Mouse (Mus musculus): ENCODE results near the gene Fam229b. TPM values are rescaled to one million over a fixed set of nuclear protein-coding genes. Genes with fewer than 3 reads are reported as not detected.
A peak's percentile ranks its signal among the peaks of the same experiment; 100 is the strongest.

Gene Fam229b
- polyA plus RNA-seq, 1 experiment from 2014 or later: 40.0 TPM

GRCm38 (mm10) chr10:39142216-39142615, 8.5 kb upstream of the Fam229b start:
- H3K9ac ChIP-seq (replicated peaks; ENCODE audit: low read depth, low read length): no peak overlapping the region
- peaks cover 21% of the 10 kb centered on the region; the same call in 1 of the 2 replicates for H3K36me3 ChIP-seq (ENCODE audit: control insufficient read depth, insufficient read depth, low read length)
- 64% methylated on average over 12 of the region's 12 CpGs for WGBS
- H3K4me2 ChIP-seq (ENCODE audit: low read depth, low read length): no peak overlapping the region
- H3K27ac ChIP-seq (ENCODE audit: low read depth, low read length): no peak overlapping the region
- no peak for ATAC-seq (ENCODE audit: low read depth)
- no peaks in the 10 kb centered on the region for H3K27me3 ChIP-seq (ENCODE audit: control insufficient read depth, insufficient read depth, low read length)
- H3K4me1 ChIP-seq (ENCODE audit: control insufficient read depth, insufficient read depth, low read length): no peaks in the 10 kb centered on the region
- no peak overlapping the region for H3K4me3 ChIP-seq (ENCODE audit: low read depth, low read length)
- H3K9me3 ChIP-seq (ENCODE audit: control insufficient read depth, low read length): no peaks in the 10 kb centered on the region

DNA sequence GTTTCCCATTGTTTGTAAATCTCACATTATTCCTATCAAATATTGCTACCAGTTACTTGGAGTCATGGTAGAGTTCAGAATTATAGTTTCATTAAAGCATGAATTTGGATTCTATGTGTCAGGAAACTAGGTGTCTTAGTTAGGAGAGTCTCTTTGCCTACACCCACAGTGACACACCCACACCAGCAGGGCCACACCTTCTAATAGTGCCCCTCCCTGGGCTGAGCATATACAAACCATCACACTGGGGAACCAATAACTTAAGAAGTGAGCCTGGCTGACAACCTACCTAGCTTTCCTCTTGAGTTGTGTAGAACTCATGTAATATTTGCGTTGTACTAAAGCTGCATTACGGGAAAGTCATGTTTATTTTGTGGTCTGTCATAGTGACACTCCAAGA, 7.7 kb upstream of the Fam229b start:
- WGBS: 97% methylated on average over 2 of the region's 2 CpGs
- Histone ChIP-seq H3K27me3 (ENCODE audit: control insufficient read depth, insufficient read depth, low read length) (no peaks in the 10 kb centered on the region), H3K36me3 (ENCODE audit: control insufficient read depth, insufficient read depth, low read length) (peaks cover 21% of the 10 kb centered on the region; the same call in 1 of the 2 replicates), H3K27ac (ENCODE audit: low read depth, low read length) (no peak overlapping the region), H3K4me1 (ENCODE audit: control insufficient read depth, insufficient read depth, low read length) (no peaks in the 10 kb centered on the region), H3K9ac (replicated peaks; ENCODE audit: low read depth, low read length) (no peak overlapping the region), H3K4me2 (ENCODE audit: low read depth, low read length) (no peak overlapping the region), H3K9me3 (ENCODE audit: control insufficient read depth, low read length) (no peaks in the 10 kb centered on the region), H3K4me3 (ENCODE audit: low read depth, low read length) (no peak overlapping the region)
- ATAC-seq (ENCODE audit: low read depth): no peak

DNA sequence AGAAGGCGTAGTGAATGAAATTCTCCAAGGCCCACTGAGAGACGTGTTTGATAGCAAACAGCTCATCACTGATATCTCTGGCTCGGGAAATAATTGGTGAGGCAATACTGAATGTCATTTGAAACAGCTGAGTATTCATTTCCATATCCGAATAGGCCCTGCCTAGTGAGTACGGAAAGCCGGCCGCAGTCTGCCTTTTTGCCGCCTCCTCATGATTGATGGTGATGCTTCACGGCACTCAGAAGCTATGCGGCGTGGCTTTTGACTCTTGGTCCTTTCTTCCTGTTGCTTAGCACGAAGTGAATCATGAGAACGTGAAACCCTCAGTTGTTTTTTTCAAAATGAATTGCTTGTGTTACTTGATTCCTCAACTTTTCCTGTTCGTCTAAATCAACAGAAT, 7.1 kb upstream of the Fam229b start:
- no peak overlapping the region for H3K27ac ChIP-seq (ENCODE audit: low read depth, low read length)
- no peaks in the 10 kb centered on the region for H3K4me1 ChIP-seq (ENCODE audit: control insufficient read depth, insufficient read depth, low read length)
- WGBS: 27% methylated on average over 14 of the region's 14 CpGs
- no peak overlapping the region for H3K9ac ChIP-seq (replicated peaks; ENCODE audit: low read depth, low read length)
- H3K36me3 ChIP-seq (ENCODE audit: control insufficient read depth, insufficient read depth, low read length): peaks cover 17% of the 10 kb centered on the region; the same call in 1 of the 2 replicates
- H3K9me3 ChIP-seq (ENCODE audit: control insufficient read depth, low read length): no peaks in the 10 kb centered on the region
- no peak overlapping the region for H3K4me3 ChIP-seq (ENCODE audit: low read depth, low read length)
- no peaks in the 10 kb centered on the region for H3K27me3 ChIP-seq (ENCODE audit: control insufficient read depth, insufficient read depth, low read length)
- ATAC-seq (ENCODE audit: low read depth): no peak
- H3K4me2 ChIP-seq (ENCODE audit: low read depth, low read length): no peak overlapping the region

DNA sequence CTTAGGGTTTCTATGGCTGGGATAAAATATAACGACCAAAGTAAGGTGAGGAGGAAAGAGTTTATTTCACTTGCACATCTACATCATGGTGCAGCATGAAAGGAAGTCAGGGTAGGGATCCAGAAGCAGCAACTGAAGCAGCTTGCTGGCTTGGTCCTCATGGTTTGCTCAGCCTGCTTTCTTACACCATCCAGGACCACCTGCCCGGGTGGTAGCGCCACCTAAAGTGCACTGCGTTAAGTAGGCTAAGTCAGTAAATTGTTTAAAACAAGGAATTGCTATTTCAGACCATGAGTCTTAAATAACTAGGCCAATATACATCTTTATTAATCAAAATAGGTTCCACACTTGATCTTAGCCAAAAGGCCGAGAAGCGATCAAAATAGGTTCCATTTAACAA, 5.0 kb upstream of the Fam229b start:
- no peak for ATAC-seq (ENCODE audit: low read depth)
- no peak overlapping the region for H3K9ac ChIP-seq (replicated peaks; ENCODE audit: low read depth, low read length)
- no peak overlapping the region for H3K27ac ChIP-seq (ENCODE audit: low read depth, low read length)
- H3K4me2 ChIP-seq (ENCODE audit: low read depth, low read length): no peak overlapping the region
- no peaks in the 10 kb centered on the region for H3K4me1 ChIP-seq (ENCODE audit: control insufficient read depth, insufficient read depth, low read length)
- H3K36me3 ChIP-seq (ENCODE audit: control insufficient read depth, insufficient read depth, low read length): 0 out of 2 replicates have a peak, but pooled peaks cover 10% of the 10 kb centered on the region
- H3K4me3 ChIP-seq (ENCODE audit: low read depth, low read length): no peak overlapping the region
- no peaks in the 10 kb centered on the region for H3K27me3 ChIP-seq (ENCODE audit: control insufficient read depth, insufficient read depth, low read length)
- WGBS: 90% methylated on average over 6 of the region's 6 CpGs
- no peaks in the 10 kb centered on the region for H3K9me3 ChIP-seq (ENCODE audit: control insufficient read depth, low read length)

GRCm38 (mm10) chr10:39137766-39138165, 4.1 kb upstream of the Fam229b start:
- 98% methylated on average over 3 of the region's 3 CpGs for WGBS

DNA sequence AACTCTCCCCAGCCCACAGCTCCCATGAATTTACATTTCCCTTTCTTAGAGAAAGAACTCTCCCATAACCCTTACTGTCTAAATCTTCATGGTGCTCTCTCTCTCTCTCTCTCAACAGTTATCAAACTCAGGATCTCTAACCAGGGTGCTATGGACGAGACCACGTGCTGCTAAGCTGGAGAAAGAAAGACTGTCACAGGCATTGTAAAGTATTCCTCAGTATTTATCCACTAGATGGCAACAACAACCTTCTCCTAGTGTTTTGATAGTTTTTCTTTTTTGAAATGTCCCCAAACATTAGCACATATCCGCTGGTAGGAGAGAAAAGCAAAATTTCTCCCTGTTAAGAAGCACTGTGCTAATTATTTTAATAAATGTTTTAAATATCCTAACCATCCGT, 12.3 kb downstream of the Fam229b start:
- H3K9me3 ChIP-seq (ENCODE audit: control insufficient read depth, low read length): no peaks in the 10 kb centered on the region
- H3K4me3 ChIP-seq (ENCODE audit: low read depth, low read length): no peak overlapping the region
- peak; percentile 79; the same call in 1 of the 2 replicates for ATAC-seq (ENCODE audit: low read depth)
- WGBS: 50% methylated on average over 4 of the region's 4 CpGs
- H3K27ac ChIP-seq (ENCODE audit: low read depth, low read length): no peak overlapping the region
- no peaks in the 10 kb centered on the region for H3K27me3 ChIP-seq (ENCODE audit: control insufficient read depth, insufficient read depth, low read length)
- no peak overlapping the region for H3K9ac ChIP-seq (replicated peaks; ENCODE audit: low read depth, low read length)
- no peaks in the 10 kb centered on the region for H3K36me3 ChIP-seq (ENCODE audit: control insufficient read depth, insufficient read depth, low read length)
- H3K4me1 ChIP-seq (ENCODE audit: control insufficient read depth, insufficient read depth, low read length): no peaks in the 10 kb centered on the region
- H3K4me2 ChIP-seq (ENCODE audit: low read depth, low read length): no peak overlapping the region

More at GRCm38 (mm10) chr10:39137766-39138165, 4.1 kb upstream of the Fam229b start:
- Histone ChIP-seq H3K27ac (ENCODE audit: low read depth, low read length) (no peak overlapping the region), H3K9me3 (ENCODE audit: control insufficient read depth, low read length) (no peaks in the 10 kb centered on the region), H3K36me3 (ENCODE audit: control insufficient read depth, insufficient read depth, low read length) (0 out of 2 replicates have a peak, but pooled peaks cover 10% of the 10 kb centered on the region), H3K4me3 (ENCODE audit: low read depth, low read length) (no peak overlapping the region), H3K27me3 (ENCODE audit: control insufficient read depth, insufficient read depth, low read length) (no peaks in the 10 kb centered on the region), H3K4me2 (ENCODE audit: low read depth, low read length) (no peak overlapping the region), H3K4me1 (ENCODE audit: control insufficient read depth, insufficient read depth, low read length) (no peaks in the 10 kb centered on the region), H3K9ac (replicated peaks; ENCODE audit: low read depth, low read length) (no peak overlapping the region)
- ATAC-seq (ENCODE audit: low read depth): no peak

DNA sequence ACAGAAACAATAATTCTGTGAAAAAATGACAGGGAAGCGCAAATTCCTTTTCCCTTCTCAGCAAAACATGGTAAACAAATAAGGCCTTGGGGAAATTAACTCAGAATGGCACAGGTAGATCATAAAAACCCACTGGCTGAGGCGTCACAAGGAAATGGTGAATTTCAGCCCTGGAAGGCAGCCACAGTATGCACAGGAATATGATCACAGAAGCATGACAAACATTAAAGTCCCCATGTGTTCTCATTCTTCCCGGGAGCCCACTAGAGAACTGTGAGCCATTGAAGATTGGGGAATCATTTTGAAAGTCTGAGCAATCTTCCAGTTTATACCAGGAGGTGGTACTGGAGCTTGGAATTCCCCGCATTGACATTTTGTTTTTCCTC, 24.2 kb downstream of the Fam229b start:
- no peaks in the 10 kb centered on the region for H3K9me3 ChIP-seq (ENCODE audit: control insufficient read depth, low read length)
- no peak overlapping the region for H3K4me3 ChIP-seq (ENCODE audit: low read depth, low read length)
- H3K27me3 ChIP-seq (ENCODE audit: control insufficient read depth, insufficient read depth, low read length): no peaks in the 10 kb centered on the region
- peak overlapping the region; percentile 64; the same call in 1 of the 2 replicates for H3K27ac ChIP-seq (ENCODE audit: low read depth, low read length)
- no peak overlapping the region for H3K9ac ChIP-seq (replicated peaks; ENCODE audit: low read depth, low read length)
- WGBS: 27% methylated on average over 4 of the region's 4 CpGs
- 0 out of 2 replicates have a peak, but pooled peaks cover 2% of the 10 kb centered on the region for H3K4me1 ChIP-seq (ENCODE audit: control insufficient read depth, insufficient read depth, low read length)
- no peaks in the 10 kb centered on the region for H3K36me3 ChIP-seq (ENCODE audit: control insufficient read depth, insufficient read depth, low read length)
- H3K4me2 ChIP-seq (ENCODE audit: low read depth, low read length): peak overlapping the region; percentile 7; the same call in 1 of the 2 replicates
- ATAC-seq (ENCODE audit: low read depth): peak; percentile 75

DNA sequence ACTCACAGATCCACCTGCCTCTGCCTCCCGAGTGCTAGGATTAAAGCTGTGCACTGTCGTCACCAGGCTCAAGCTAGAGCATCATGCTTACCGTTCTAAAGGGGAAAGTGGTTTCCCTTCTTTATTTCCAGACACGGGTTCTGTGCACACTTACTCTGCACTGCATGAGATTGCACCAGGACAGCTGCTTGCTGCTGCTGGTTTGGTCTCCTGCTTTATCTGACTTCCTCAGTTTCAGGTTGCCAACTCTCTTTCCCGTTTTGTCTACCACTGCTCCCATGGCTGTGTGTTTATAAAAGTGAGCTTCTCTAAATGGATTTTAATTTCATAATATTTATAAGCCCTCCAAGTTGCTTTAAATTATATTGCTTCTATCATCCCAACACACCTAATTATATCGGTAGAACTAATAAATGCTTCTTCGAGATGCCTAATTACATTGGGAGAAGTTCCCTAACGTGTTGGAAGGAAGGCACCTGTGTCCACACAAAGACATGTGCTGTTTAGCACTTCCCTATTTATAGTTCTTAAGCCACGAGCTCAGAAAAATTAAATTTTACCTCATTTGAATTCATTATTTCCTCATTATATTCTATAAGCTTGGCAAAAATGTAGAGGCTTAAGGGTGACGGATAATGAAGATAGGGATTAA, 24.8 kb downstream of the Fam229b start:
- no peak overlapping the region for H3K4me2 ChIP-seq (ENCODE audit: low read depth, low read length)

GRCm38 (mm10) chr10:39106935-39107334, 26.8 kb downstream of the Fam229b start:
- Histone ChIP-seq H3K9ac (replicated peaks; ENCODE audit: low read depth, low read length) (no peak overlapping the region), H3K9me3 (ENCODE audit: control insufficient read depth, low read length) (no peaks in the 10 kb centered on the region), H3K27me3 (ENCODE audit: control insufficient read depth, insufficient read depth, low read length) (no peaks in the 10 kb centered on the region), H3K36me3 (ENCODE audit: control insufficient read depth, insufficient read depth, low read length) (no peaks in the 10 kb centered on the region), H3K4me3 (ENCODE audit: low read depth, low read length) (no peak overlapping the region), H3K27ac (ENCODE audit: low read depth, low read length) (no peak overlapping the region), H3K4me1 (ENCODE audit: control insufficient read depth, insufficient read depth, low read length) (0 out of 2 replicates have a peak, but pooled peaks cover 2% of the 10 kb centered on the region), H3K4me2 (ENCODE audit: low read depth, low read length) (no peak overlapping the region)
- 57% methylated on average over 4 of the region's 4 CpGs for WGBS
- no peak for ATAC-seq (ENCODE audit: low read depth)

More for the DNA sequence above, 24.8 kb downstream of the Fam229b start:
- Histone ChIP-seq H3K27ac (ENCODE audit: low read depth, low read length) (peak overlapping the region; percentile 22; the same call in 1 of the 2 replicates), H3K27me3 (ENCODE audit: control insufficient read depth, insufficient read depth, low read length) (no peaks in the 10 kb centered on the region), H3K36me3 (ENCODE audit: control insufficient read depth, insufficient read depth, low read length) (no peaks in the 10 kb centered on the region), H3K9ac (replicated peaks; ENCODE audit: low read depth, low read length) (no peak overlapping the region), H3K9me3 (ENCODE audit: control insufficient read depth, low read length) (no peaks in the 10 kb centered on the region), H3K4me3 (ENCODE audit: low read depth, low read length) (no peak overlapping the region), H3K4me1 (ENCODE audit: control insufficient read depth, insufficient read depth, low read length) (0 out of 2 replicates have a peak, but pooled peaks cover 2% of the 10 kb centered on the region)
- peak; percentile 54 for ATAC-seq (ENCODE audit: low read depth)
- 67% methylated on average over 10 of the region's 10 CpGs for whole genome bisulfite sequencing
